Mouse (Mus musculus): ENCODE measurements around the gene Ece1.

The Ece1 gene

GRCm38 (mm10) chr4:137913321-137914057, 51.5 kb downstream of the Ece1 start:
- in situ Hi-C loops (cut with MseI, MboI): no loop called here

- in situ Hi-C loops (cut with MseI, MboI): no loop called here
These were observed 55.6 kb downstream of the Ece1 start for GRCm38 (mm10) chr4:137917591-137917990.

GRCm38 (mm10) chr4:137918559-137918958, 56.5 kb downstream of the Ece1 start:
- in situ Hi-C loops (cut with MseI, MboI): no loop called here

GRCm38 (mm10) chr4:137919116-137919515, 57.1 kb downstream of the Ece1 start:
- in situ Hi-C loops (cut with MseI, MboI): no loop called here

GRCm38 (mm10) chr4:137920005-137920404, 58.0 kb downstream of the Ece1 start:
- in situ Hi-C loops (cut with MseI, MboI): loop anchor here in 1 of 2 experiments (10.0 kb wide), 1 partner anchor 185 kb away; no protein-coding TSS in a partner anchor

GRCm38 (mm10) chr4:137920500-137920961, 58.5 kb downstream of the Ece1 start:
- in situ Hi-C loops (cut with MseI, MboI): loop anchor here in 1 of 2 experiments (10.0 kb wide), 1 partner anchor 186 kb away; no protein-coding TSS in a partner anchor

GRCm38 (mm10) chr4:137921510-137921909, 59.5 kb downstream of the Ece1 start:
- in situ Hi-C loops (cut with MseI, MboI): loop anchor here in 1 of 2 experiments (10.0 kb wide), 1 partner anchor 187 kb away; no protein-coding TSS in a partner anchor

- in situ Hi-C loops (cut with MseI, MboI): loop anchor here in 1 of 2 experiments (10.0 kb wide), 1 partner anchor 188 kb away; no protein-coding TSS in a partner anchor
These were observed 61.0 kb downstream of the Ece1 start for GRCm38 (mm10) chr4:137923052-137923451.

GRCm38 (mm10) chr4:137925176-137925575, 63.1 kb downstream of the Ece1 start:
- in situ Hi-C loops (cut with MseI, MboI): loop anchor here in 1 of 2 experiments (10.0 kb wide), 1 partner anchor 190 kb away; no protein-coding TSS in a partner anchor

- in situ Hi-C loops (cut with MseI, MboI): loop anchor here in 1 of 2 experiments (10.0 kb wide), 1 partner anchor 191 kb away; no protein-coding TSS in a partner anchor
These were observed 64.1 kb downstream of the Ece1 start for GRCm38 (mm10) chr4:137926161-137926560.

GRCm38 (mm10) chr4:137927136-137927535, 65.1 kb downstream of the Ece1 start:
- in situ Hi-C loops (cut with MseI, MboI): loop anchor here in 1 of 2 experiments (10.0 kb wide), 1 partner anchor 192 kb away; no protein-coding TSS in a partner anchor

- in situ Hi-C loops (cut with MseI, MboI): loop anchor here in 1 of 2 experiments (10.0 kb wide), 1 partner anchor 193 kb away; no protein-coding TSS in a partner anchor
These were observed 65.9 kb downstream of the Ece1 start for GRCm38 (mm10) chr4:137927741-137928535.

GRCm38 (mm10) chr4:137928813-137929212, 66.8 kb downstream of the Ece1 start:
- in situ Hi-C loops (cut with MseI, MboI): loop anchor here in 1 of 2 experiments (10.0 kb wide), 1 partner anchor 194 kb away; no protein-coding TSS in a partner anchor

- in situ Hi-C loops (cut with MseI, MboI): loop anchor here in 1 of 2 experiments (10.0 kb wide), 1 partner anchor 195 kb away; no protein-coding TSS in a partner anchor
These were observed 67.4 kb downstream of the Ece1 start for GRCm38 (mm10) chr4:137929341-137930016.

- in situ Hi-C loops (cut with MseI, MboI): no loop called here
These were observed 68.5 kb downstream of the Ece1 start for GRCm38 (mm10) chr4:137930500-137931008.

GRCm38 (mm10) chr4:137931009-137931757, 69.1 kb downstream of the Ece1 start:
- in situ Hi-C loops (cut with MseI, MboI): no loop called here

GRCm38 (mm10) chr4:137932554-137933178, 70.6 kb downstream of the Ece1 start:
- in situ Hi-C loops (cut with MseI, MboI): no loop called here

- in situ Hi-C loops (cut with MseI, MboI): no loop called here
These were observed 71.3 kb downstream of the Ece1 start for GRCm38 (mm10) chr4:137933328-137933727.

- in situ Hi-C loops (cut with MseI, MboI): no loop called here
These were observed 74.1 kb downstream of the Ece1 start for GRCm38 (mm10) chr4:137936134-137936533.

GRCm38 (mm10) chr4:137940061-137940460, 78.0 kb downstream of the Ece1 start:
- in situ Hi-C loops (cut with MseI, MboI): loop anchor here in 1 of 2 experiments (10.0 kb wide), 1 partner anchor 205 kb away; no protein-coding TSS in a partner anchor
